In genomic region chr10:93444407-93444806, GRCm38 (mm10) we compare ENCODE assay signal across 15 mouse cellular contexts. TPM values are rescaled to one million over a fixed set of nuclear protein-coding genes. Genes with fewer than 3 reads are reported as not detected.
DNase-seq lines count a peak whose midpoint lies in the region; ATAC-seq lines count a peak whose summit lies in the region.
"Had no signal": no experiment of that assay in that cellular context is flagged by ENCODE, and none has a peak within 500 bp of the region (broad histone marks: within the 10 kb centered on the region; RNA-seq: fewer than 3 reads in every experiment).

No protein-coding gene starts in this region.

- no peak overlapping the region for H3K9ac ChIP-seq in liver, embryonic 13.5 days
- H3K9ac ChIP-seq in liver, embryonic 12.5 days = no peak overlapping the region

- H3K27ac ChIP-seq in liver, embryonic 13.5 days = peak overlapping the region; percentile 29
- no peak overlapping the region for H3K27ac ChIP-seq in liver, embryonic 12.5 days

- H3K27me3 ChIP-seq in liver, embryonic 13.5 days = 0 out of 2 replicates have a peak, but pooled peaks cover 2% of the 10 kb centered on the region
- H3K27me3 ChIP-seq in liver, embryonic 12.5 days (replicated peaks) = 0 out of 2 replicates have a peak, but pooled peaks cover 7% of the 10 kb centered on the region

- H3K9me3 ChIP-seq in liver, embryonic 13.5 days (replicated peaks) = no peaks in the 10 kb centered on the region
- no peaks in the 10 kb centered on the region for H3K9me3 ChIP-seq in liver, embryonic 12.5 days (replicated peaks)

- DNase-seq in liver, embryonic 13.5 days = no peak
- peak; percentile 70 for DNase-seq in 416B (ENCODE audit: low read depth)
- DNase-seq in CD4-positive helper T cell, adult 2 months (ENCODE audit: low read depth, low spot score) = peak; percentile 46
- DNase-seq in induced T-regulatory cell, adult 2 months (ENCODE audit: low read depth) = peak; percentile 50
- DNase-seq: adrenal gland, postnatal 36 days; cerebellum, adult 2 months; heart, postnatal 4 days; kidney, postnatal 36 days; layer of hippocampus, postnatal 36 days; lung, postnatal 14 days had no signal

- H3K4me2 ChIP-seq in liver, embryonic 13.5 days = no peak overlapping the region
- no peak overlapping the region for H3K4me2 ChIP-seq in liver, embryonic 12.5 days

- no peak for ATAC-seq in liver, embryonic 13.5 days (ENCODE audit: low read depth)
- no peak for ATAC-seq in liver, embryonic 12.5 days
- ATAC-seq in megakaryocyte-erythroid progenitor cell, adult 5-6 weeks (replicated peaks; ENCODE audit: low FRiP score, low TSS enrichment, poor library complexity, severe bottlenecking) = no peak
- ATAC-seq in cerebellum, adult (ENCODE audit: insufficient number of reproducible peaks, low FRiP score, low TSS enrichment) = no peak
- ATAC-seq: intestine, postnatal 0 days had no signal

- H3K36me3 ChIP-seq in liver, embryonic 13.5 days = no peaks in the 10 kb centered on the region
- H3K36me3 ChIP-seq in liver, embryonic 12.5 days = no peaks in the 10 kb centered on the region

- WGBS in liver, embryonic 13.5 days (ENCODE audit: insufficient replicate concordance) = 32% methylated on average over 9 of the region's 9 CpGs
- 44% methylated on average over 9 of the region's 9 CpGs for WGBS in liver, embryonic 12.5 days (ENCODE audit: insufficient replicate concordance)

- peaks cover 4% of the 10 kb centered on the region; the same call in 1 of the 2 replicates for H3K4me1 ChIP-seq in liver, embryonic 13.5 days (replicated peaks)
- no peaks in the 10 kb centered on the region for H3K4me1 ChIP-seq in liver, embryonic 12.5 days

- no peak overlapping the region for H3K4me3 ChIP-seq in liver, embryonic 13.5 days (replicated peaks)
- H3K4me3 ChIP-seq in liver, embryonic 12.5 days = no peak overlapping the region

RNA-seq across cellular contexts. Expression of gene Lta4h, which starts 8.8 kb away (rescaled TPM):
- 82.8 and 94.8 TPM in 2 replicates for polyA plus RNA-seq in liver, embryonic 13.5 days (2015; fragmentation: Nextera tagmentation; extraction: Ambion mirVana)
- 97.2 and 104 TPM in 2 replicates for polyA plus RNA-seq in liver, embryonic 12.5 days (2016; fragmentation: Nextera tagmentation; extraction: Ambion mirVana)
- total RNA-seq in megakaryocyte-erythroid progenitor cell, adult 5-6 weeks (2014; fragmentation: Nextera tagmentation) = 139 and 192 TPM in 2 replicates
- 133 and 138 TPM in 2 replicates for total RNA-seq in megakaryocyte-erythroid progenitor cell, adult 5-6 weeks (2017)

RNA-seq across cellular contexts. Expression of gene Hal, which starts 44.2 kb away (rescaled TPM):
- 2.2 and 2.6 TPM in 2 replicates for polyA plus RNA-seq in liver, embryonic 13.5 days (2015; fragmentation: Nextera tagmentation; extraction: Ambion mirVana)
- polyA plus RNA-seq in liver, embryonic 12.5 days (2016; fragmentation: Nextera tagmentation; extraction: Ambion mirVana) = 1.6 and 1.8 TPM in 2 replicates
- total RNA-seq in megakaryocyte-erythroid progenitor cell, adult 5-6 weeks (2014; fragmentation: Nextera tagmentation) = not detected in 2 replicates
- not detected in 2 replicates for total RNA-seq in megakaryocyte-erythroid progenitor cell, adult 5-6 weeks (2017)
- polyA plus RNA-seq: frontal cortex, adult 2 months had no signal
